ENCODE assay signal across 23 mouse cellular contexts in the genomic region with DNA sequence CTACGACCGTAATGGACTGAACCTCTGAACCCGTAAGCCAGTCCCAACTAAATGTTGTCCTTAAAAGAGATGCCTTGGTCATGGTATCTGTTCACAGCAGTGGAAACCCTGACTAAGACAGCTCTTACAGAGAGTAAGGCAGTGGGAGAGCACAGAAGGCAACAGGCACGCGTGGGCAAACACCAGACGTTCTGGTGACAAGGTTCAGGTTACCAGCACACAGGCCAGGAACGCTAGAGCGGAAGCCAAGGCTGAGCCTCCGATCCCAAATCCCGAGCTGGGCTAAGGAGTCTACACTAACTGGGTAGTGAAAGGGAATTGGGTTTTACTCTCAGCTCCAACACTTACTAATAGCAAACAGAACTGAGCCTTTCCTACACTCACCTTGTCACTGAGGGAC.
"Had no signal": no experiment of that assay in that cellular context is flagged by ENCODE, and none has a peak within 500 bp of the region (broad histone marks: within the 10 kb centered on the region; RNA-seq: fewer than 3 reads in every experiment).

No protein-coding gene starts in this region.

- H3K4me2 ChIP-seq: intestine, embryonic 15.5 days; limb, embryonic 13.5 days; liver, embryonic 12.5 days; liver, embryonic 15.5 days; lung, embryonic 15.5 days; midbrain, embryonic 15.5 days; neural tube, embryonic 12.5 days; neural tube, embryonic 15.5 days had no signal

- ATAC-seq: intestine, embryonic 15.5 days; liver, embryonic 12.5 days; midbrain, embryonic 15.5 days had no signal

- H3K36me3 ChIP-seq: intestine, embryonic 15.5 days; limb, embryonic 10.5 days; limb, embryonic 13.5 days; liver, embryonic 12.5 days; liver, embryonic 15.5 days; lung, embryonic 15.5 days; midbrain, embryonic 12.5 days; midbrain, embryonic 15.5 days; neural tube, embryonic 12.5 days; neural tube, embryonic 15.5 days had no signal

- H3K27me3 ChIP-seq: intestine, embryonic 15.5 days; megakaryocyte, embryonic 14.5 days; neural tube, embryonic 12.5 days had no signal

- H3K27ac ChIP-seq: intestine, embryonic 15.5 days; limb, embryonic 10.5 days; limb, embryonic 13.5 days; liver, embryonic 12.5 days; liver, embryonic 15.5 days; lung, embryonic 15.5 days; midbrain, embryonic 12.5 days; midbrain, embryonic 15.5 days; neural tube, embryonic 12.5 days; neural tube, embryonic 15.5 days; stomach, postnatal 0 days had no signal

- H3K9me3 ChIP-seq: intestine, embryonic 15.5 days; limb, embryonic 10.5 days; limb, embryonic 13.5 days; liver, embryonic 12.5 days; liver, embryonic 15.5 days; lung, embryonic 15.5 days; megakaryocyte, embryonic 14.5 days; midbrain, embryonic 12.5 days; midbrain, embryonic 15.5 days; neural tube, embryonic 12.5 days; neural tube, embryonic 15.5 days had no signal

- H3K9ac ChIP-seq: intestine, embryonic 15.5 days; limb, embryonic 13.5 days; liver, embryonic 12.5 days; liver, embryonic 15.5 days; lung, embryonic 15.5 days; midbrain, embryonic 12.5 days; midbrain, embryonic 15.5 days; neural tube, embryonic 12.5 days; neural tube, embryonic 15.5 days had no signal

- DNase-seq: layer of hippocampus, postnatal 36 days; liver; lung, adult 18-20 months; lung, postnatal 10 days; lung, postnatal 36 days; right cerebral cortex, adult 18-20 months; right cerebral cortex, postnatal 14 days; right cerebral cortex, postnatal 4 days; thymus, adult 2 months; thymus, postnatal 14 days; thymus, postnatal 4 days had no signal

- H3K4me3 ChIP-seq: intestine, embryonic 15.5 days; limb, embryonic 10.5 days; limb, embryonic 13.5 days; liver, embryonic 12.5 days; liver, embryonic 15.5 days; lung, embryonic 15.5 days; megakaryocyte, embryonic 14.5 days; midbrain, embryonic 12.5 days; midbrain, embryonic 15.5 days; neural tube, embryonic 12.5 days; neural tube, embryonic 15.5 days had no signal
